Mouse (Mus musculus): ENCODE data around the gene Btbd2.
A peak's percentile ranks its signal among the peaks of the same experiment; 100 is the strongest.
"Not testable (repeated sequence)": the region's sequence is repeated elsewhere in the genome, so short reads cannot be mapped to it uniquely, and the experiment has no call there.

Gene Btbd2

GRCm38 (mm10) chr10:80669737-80670485, 13.0 kb upstream of the Btbd2 start:
- DNase-seq (ENCODE audit: low spot score) = no peak

DNA sequence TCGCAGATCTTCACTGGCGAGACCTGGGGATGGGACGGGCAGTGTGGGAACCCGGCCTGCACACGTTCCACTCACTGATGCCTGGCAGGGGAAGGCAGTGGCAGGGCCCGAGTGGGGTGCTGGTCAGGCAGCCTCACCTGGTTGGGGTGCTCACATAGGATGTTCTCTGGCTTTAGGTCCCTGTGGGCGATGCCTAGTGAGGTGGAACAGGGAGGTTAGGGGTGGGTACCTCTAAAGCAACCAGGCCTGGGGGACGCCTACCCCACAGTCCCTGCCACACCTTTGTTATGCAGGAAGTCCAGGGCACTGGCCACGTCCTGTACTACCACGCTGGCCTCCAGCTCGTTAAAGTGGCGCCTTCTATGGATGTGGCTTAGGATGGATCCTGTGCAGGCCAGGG, 12.1 kb upstream of the Btbd2 start:
- no peak for DNase-seq (ENCODE audit: low spot score)

DNA sequence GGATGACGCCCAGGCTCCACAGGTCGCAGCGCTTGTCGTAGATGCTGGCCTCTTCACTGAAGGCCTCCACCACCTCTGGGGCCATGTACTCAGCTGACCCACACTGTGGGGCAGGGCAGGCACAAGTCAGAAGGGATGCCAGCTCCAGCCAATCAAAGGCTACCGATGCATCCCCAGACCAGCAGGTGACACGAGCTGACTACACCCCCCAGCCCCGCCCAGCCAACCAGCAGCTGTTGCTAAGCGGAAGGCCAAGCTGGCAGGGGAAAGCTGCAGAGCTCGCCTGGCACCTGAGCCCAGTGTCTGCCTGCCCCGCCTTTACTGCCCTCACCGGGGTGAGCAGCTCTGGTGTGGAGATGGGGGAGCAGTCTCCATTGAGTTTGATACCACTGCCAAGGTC, 11.7 kb upstream of the Btbd2 start:
- DNase-seq (ENCODE audit: low spot score) = no peak

DNA sequence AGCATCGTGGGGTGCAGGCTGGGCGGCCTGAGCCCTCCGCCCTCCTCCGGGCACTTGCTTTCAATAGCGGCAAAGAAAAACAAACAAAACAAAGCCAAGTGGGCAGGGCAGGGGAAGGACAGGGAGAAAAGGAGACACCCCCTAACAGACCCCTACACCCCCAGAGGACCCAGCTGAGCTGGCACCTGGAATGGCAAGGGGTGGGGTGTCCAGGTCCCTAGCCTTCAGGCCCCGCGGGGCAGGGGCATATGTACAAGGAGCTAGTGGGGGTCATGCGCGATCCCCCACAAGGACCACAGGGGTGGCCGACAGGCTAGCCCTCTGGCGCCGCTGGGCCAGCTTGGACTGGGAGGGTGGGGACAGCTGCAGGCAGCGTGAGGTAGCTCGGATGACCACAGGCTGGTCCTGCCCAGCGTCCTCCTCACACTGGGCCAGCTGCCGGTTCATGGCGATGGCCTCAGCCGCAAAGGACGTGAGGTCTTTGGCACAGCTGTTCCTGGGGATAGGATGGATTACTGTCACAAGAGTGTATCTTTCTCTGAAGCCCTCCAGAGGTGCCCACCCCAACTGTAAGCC, 10.1 kb upstream of the Btbd2 start:
- DNase-seq (ENCODE audit: low spot score) = no peak

DNA sequence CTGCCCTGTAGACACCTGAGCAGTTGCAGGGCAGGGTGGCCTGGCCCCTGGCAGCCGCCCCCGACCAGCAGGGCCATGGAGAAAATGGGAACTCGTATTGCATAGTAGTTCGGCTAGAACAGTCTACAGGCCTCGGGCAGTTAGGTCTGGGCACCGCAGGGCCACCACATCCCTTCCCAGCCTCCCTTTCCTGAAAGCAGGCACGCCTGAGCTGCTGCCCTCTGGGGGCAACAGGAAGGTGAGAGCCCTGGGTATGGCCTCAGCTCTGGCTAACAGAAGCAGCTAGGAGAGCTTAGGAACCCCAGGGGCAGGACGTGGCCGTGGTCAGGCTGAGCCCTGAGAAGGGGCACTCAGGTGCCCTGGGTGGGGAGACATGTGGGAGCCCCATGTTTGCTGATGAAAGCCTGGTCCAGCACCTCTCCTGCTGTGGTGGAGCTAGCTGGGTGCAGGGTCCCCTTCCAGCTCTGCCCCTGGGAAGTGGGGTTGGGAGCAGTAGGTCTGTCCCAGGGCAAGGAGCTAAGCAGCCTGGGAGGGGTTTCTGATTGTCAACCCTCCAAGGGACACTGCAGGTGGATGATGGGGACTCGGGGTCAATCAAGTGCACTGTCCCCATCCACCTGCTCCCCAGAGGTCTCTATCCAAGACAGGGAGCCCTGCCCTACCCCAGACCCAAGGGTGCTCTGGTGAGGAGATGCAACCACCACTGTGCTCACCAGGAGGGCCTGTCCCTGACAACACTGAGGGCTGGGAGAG, 9.3 kb upstream of the Btbd2 start:
- no peak for DNase-seq (ENCODE audit: low spot score)

GRCm38 (mm10) chr10:80665459-80665858, 8.6 kb upstream of the Btbd2 start:
- no peak for DNase-seq (ENCODE audit: low spot score)

DNA sequence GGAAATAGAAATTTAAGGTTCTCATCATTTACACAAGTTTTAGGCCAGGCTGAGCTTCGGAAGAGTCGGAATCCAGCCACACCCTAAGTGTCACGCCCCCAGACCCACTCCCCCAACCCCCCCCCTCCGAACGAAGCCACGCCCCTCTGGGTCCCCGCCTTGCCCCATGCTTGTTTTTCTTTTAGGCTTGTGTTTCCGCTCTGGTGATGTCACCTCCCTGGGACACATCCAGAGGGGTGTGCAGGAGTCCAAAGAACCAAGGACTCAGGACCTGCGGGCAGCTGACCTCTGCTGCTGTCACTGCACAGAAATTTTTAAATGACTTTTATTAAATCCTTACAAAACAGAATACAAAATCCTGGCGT, 8.1 kb upstream of the Btbd2 start:
- DNase-seq (ENCODE audit: low spot score) = no peak

DNA sequence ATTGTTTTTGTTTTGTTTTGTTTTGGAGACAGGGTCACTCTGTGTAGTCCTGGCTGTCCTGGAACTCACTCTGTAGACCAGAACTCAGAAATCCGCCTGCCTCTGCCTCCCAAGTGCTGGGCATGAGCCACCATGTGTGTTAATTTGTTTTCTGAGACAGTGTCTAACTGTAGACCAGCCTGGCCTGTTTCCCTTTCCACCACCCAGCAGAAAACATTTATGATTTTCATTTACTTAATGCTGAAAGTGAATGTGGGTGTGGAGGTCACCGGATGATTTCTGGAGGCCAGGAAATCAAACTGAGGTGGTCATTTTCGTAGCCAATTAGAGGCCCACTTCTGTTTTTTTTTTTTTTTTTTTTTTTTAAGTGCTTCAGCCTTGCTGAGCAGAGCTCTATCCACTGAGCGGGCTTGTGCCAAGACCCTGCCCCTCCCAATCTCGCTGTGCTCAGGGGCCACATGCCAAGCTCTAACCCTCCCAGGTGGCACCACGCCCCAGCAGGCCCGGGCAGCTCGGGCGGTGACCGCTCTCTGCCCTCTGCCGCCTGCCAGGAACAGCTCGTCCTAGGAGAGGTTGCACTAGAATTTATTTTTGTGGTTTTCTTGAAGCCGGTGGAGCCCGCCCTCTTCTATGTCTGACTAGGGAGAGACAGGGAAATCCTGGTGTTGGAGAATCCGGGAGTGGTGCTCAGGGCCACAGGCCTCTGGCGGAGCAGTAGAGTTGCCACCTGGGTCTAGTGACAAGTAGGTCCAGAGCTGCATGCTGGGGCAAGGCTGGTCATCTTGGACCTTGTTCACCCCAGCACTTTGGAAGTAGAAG, 7.5 kb upstream of the Btbd2 start:
- peak; percentile 80 for DNase-seq (ENCODE audit: low spot score)

DNA sequence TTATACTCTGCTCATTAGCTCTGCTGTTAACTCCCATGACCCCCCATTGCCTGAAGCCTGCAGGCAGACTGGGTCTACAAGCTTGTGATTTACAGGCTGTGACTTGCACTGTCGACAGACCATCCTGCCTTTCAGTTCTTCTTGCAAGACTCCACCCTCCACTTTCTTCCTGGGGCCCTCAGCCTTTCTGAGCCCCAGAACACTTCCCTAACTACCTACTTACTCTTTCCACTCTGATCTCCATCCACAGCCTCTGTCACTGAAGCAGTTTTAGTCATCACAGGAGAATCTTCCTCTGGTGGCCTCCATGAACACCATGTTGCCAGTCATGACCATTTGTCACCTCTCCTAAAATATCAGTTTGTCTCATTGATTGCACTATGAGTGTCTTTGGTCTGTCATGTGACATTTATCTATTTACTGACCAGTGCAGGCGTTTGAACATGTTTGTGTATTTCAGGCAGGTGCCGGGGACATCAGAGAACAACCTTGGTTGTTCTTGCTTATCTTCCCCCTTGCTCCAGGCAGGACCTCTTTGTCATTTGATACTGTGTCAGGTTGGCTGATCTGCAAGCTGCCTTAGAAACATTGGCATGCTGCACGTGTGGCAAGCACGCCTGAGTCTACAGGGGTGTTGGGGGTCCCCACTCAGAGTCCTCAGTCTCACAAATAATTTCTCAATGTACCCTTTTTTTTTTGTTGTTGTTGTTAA, 6.8 kb upstream of the Btbd2 start:
- no peak for DNase-seq (ENCODE audit: low spot score)

GRCm38 (mm10) chr10:80661149-80661548, 4.3 kb upstream of the Btbd2 start:
- no peak for DNase-seq (ENCODE audit: low spot score)

GRCm38 (mm10) chr10:80659213-80659612, 2.3 kb upstream of the Btbd2 start:
- DNase-seq (ENCODE audit: low spot score) = peak; percentile 82

DNA sequence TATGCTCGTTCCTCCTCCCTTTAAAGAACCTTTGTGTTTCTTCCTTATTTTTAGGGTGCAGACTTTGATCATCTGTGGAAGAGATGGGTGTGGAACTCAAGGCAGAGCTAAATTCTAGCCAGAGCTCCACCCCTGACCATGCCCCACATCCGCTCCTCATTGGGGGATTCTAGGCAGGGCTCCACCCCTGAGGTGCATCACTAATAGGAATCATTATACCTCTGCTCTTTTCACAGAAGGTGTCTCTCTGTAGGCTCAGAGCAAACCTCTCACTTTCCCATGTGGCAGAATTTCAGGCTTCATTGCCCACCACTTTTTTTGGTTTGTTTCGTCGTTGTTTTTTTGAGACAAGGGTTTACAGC, 2.0 kb upstream of the Btbd2 start:
- no peak for DNase-seq (ENCODE audit: low spot score)

- no peak for DNase-seq (ENCODE audit: low spot score)
Observed at GRCm38 (mm10) chr10:80658194-80658840, 1.4 kb upstream of the Btbd2 start.

DNA sequence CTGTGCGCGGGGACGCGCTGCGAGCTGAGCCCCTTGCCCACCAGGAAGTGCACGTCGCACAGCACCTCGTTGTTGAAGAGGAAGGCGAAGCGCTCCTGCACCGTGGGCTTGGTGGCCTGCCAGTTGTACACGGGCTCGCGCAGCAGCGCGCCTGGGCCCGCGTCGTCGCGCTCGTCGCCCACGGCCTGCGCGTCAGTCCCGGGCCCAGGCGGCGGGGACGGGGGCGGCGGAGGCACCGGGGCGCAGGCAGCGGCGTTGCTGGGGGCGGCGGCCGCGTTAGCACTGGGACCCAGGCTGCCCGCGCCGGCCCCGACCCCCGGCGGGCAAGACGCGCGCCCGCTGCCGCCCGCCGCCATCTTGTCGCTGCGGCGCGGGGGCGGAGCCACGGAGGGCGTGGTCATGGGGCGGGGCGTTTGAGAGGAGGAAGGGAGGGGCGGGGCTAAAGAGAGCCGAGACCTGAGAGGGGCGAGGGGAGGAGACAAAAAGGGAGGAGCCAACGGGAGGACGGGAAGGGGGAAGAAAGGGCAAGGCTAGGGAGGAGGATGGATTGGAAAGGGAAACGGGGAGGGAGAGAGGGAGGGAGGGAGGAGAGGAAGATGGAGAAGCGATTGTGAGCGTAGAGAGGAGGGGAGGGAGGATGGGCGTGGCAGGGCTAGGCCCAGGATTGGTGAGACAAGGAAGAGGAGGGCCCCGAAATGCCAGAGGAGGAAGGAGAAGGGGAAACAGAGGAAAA, 575 bp downstream of the Btbd2 start:
- peak; percentile 98 for DNase-seq (ENCODE audit: low spot score)

GRCm38 (mm10) chr10:80655406-80656129, 1.3 kb downstream of the Btbd2 start:
- no peak for DNase-seq (ENCODE audit: low spot score)

- DNase-seq (ENCODE audit: low spot score) = no peak
Observed at GRCm38 (mm10) chr10:80654866-80655265, 2.0 kb downstream of the Btbd2 start.

DNA sequence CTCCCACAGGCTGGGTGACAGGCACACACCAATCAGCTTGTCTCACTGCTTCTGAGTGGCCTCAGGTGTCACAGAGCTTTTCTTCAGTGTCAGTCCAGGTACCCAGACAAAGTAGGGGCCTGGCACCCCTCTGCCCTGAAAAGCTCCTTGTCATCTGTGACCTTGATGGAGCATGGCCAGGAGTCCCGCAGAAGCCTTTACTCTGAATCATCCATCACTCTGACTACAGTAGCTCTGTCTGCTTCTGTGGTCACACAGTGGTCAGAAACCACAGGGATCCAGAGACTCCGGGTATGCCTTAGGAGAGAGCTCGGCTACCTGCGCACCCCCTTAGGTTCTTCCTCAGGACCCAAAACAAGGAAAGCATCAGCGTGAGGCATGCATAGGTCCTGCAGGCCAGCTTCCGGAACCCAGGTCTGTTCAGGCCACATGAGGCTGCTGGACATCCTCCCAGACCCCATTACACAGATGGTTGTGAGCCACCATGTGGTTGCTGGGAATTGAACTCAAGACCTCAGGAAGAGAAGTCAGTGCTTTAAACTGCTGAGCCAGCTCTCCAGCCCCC, 3.6 kb downstream of the Btbd2 start:
- DNase-seq (ENCODE audit: low spot score) = no peak

DNA sequence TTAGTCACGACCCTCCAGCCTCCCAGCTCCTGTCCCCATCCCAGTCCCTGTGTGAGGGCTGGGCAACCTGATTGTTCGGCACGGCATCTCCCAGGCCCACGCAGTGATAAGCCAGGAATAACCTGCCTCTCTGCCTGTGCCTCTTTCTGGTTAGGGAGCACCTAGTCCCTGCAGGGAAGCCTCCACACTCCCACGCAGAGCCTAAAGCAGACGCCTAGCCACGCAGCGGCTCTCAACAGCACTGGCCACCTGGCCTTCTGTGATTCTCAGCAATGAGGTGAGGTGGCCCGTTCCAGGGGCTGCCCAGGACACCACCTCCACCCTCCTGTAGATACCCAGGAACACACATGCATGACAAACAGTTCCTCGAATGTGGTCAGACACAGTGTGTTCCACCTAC, 6.5 kb downstream of the Btbd2 start:
- DNase-seq (ENCODE audit: low spot score) = no peak

- DNase-seq (ENCODE audit: low spot score) = not testable (repeated sequence)
Observed at GRCm38 (mm10) chr10:80649910-80650309, 7.0 kb downstream of the Btbd2 start.

DNA sequence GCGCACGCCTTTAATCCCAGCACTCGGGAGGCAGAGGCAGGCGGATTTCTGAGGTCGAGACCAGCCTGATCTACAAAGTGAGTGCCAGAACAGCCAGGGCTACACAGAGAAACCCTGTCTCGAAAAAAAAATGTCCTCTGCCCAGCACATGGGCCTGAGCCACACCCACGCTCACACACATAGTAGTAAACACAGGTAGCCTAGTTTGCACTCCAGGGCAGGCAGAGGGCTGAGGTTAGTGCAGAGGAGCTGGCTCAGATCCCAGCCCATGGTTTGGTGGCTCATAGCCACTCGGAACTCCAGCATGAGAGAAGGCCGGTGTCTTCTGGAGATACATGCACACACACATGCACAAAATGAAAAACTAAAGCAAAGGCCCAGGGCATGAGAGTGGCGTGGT, 9.9 kb downstream of the Btbd2 start:
- DNase-seq (ENCODE audit: low spot score) = no peak

All from urinary bladder, postnatal 25 days (tissue).